Mouse (Mus musculus) cortical plate, adult 2 months (tissue): ENCODE data around the gene Patj.

Source experiments
- CTCF ChIP-seq: fragments of 200-500 bp; IDR thresholded peaks from 2 replicates; pipeline ENCODE4 v1.5.1; 2011; ENCODE audit warnings: mild to moderate bottlenecking, control low read depth, low read length; ENCODE audit not compliant: insufficient read depth; ENCODE audit errors: extremely low read depth
- POLR2A ChIP-seq: fragments of 200-500 bp; IDR thresholded peaks from 2 replicates; pipeline ENCODE4 v1.6.1; 2011; ENCODE audit warnings: mild to moderate bottlenecking, low read length, control low read depth; ENCODE audit not compliant: insufficient read depth; ENCODE audit errors: extremely low read depth

DNA sequence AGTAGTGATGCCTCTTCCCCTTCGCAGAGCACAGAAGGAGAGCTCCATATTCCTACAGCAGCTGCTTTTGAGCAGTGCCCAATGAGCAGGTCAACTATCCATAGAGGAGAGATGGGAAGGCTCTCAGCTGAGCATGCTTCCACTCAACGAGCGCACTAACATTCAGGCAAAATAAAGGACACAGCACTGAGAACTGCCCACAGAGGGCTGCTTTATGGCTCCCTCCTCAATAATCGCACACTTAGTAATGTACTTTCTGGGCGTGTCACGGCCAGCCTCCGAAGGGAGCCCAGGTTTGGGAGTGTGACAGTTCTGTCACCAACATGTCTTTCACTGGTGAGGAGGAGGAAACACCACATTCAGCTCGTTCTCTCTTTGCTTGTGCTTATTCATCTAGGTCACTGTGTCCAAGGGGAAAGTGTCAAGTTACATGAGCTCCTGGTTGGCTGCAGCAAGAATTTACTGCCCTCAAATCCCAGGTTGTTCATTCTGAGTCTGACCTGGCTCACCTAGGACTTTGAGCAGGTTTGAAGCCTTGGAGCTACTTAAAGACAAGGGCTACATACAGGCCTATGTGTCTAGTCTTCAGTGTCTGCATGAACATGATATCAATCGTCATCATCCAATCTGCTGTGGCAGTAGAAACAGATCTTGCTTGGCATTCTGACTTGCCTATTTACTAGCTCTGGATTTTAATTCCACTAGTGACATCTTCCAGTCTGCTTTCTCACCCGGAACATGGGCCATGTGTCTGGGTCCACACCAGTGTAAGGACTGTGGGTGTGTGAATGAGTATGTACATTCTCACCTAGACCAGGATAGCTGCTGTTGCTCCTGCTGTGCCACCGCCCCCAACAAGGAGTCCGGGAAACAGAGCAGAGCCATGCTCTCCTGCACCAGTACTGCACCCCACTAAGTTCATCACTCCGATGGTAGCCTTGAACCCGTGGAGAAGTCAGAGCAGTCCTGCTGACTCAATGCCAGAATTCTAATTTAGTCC is 371.8 kb downstream of the Patj start:
- TF ChIP-seq POLR2A (no peak), CTCF (no peak)
